Mouse (Mus musculus): ENCODE data around the gene Olfr1423. TPM values are rescaled to one million over a fixed set of nuclear protein-coding genes. Genes with fewer than 3 reads are reported as not detected.
"Not testable (repeated sequence)": the region's sequence is repeated elsewhere in the genome, so short reads cannot be mapped to it uniquely, and the experiment has no call there.

The Olfr1423 gene
- total RNA-seq (2014; rRNA removed) (not detected in 2 replicates), polyA plus RNA-seq (2015; fragmentation: Nextera tagmentation; extraction: Ambion mirVana) (not detected in 2 replicates)

DNA sequence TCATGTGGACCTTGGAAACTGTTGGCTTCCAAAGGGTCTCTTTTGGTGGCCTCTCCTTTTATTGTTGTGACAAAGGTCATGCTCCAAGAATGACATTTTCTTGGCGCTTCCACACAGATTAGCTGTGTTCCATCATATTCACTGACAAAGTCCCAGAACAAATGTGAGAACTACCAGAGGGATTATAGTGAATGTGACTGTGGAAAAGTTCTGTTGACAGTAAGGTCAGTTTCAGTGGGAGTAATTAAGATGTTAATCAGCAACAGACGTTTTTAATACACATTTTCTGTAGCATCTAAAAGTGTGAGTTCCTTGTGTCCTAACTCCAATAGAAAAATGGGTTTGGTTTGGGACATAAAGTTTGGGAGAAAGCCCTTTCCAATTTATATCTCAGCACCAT, at the start of gene Olfr1423:
TSS of gene Olfr1423 (minus strand) at position 101 of the 400 bp plus-strand sequence.
- ATAC-seq (ENCODE audit: low FRiP score) (no peak), DNase-seq (ENCODE audit: low spot score) (no peak)
- Histone ChIP-seq H3K4me2 (ENCODE audit: low read depth, low read length, poor library complexity, severe bottlenecking) (no peak within 1 kb of the TSS), H3K27me3 (ENCODE audit: insufficient read depth, low read length) (no peaks in the 10 kb centered on the region), H3K9me3 (ENCODE audit: low read length) (no peaks in the 10 kb centered on the region), H3K36me3 (ENCODE audit: insufficient read depth, low read length) (no peaks in the 10 kb centered on the region), H3K4me1 (ENCODE audit: insufficient read depth, low read length) (no peaks in the 10 kb centered on the region), H3K4me3 (ENCODE audit: low read depth, low read length) (no peak within 1 kb of the TSS), H3K9ac (replicated peaks; ENCODE audit: low read length, poor library complexity, severe bottlenecking) (no peak within 1 kb of the TSS), H3K27ac (ENCODE audit: low read depth, low read length) (no peak within 1 kb of the TSS)
- TF ChIP-seq CTCF (IDR thresholded peaks at IDR 0.05) = no peak
- 62% methylated on average over 2 of the region's 2 CpGs for WGBS

DNA sequence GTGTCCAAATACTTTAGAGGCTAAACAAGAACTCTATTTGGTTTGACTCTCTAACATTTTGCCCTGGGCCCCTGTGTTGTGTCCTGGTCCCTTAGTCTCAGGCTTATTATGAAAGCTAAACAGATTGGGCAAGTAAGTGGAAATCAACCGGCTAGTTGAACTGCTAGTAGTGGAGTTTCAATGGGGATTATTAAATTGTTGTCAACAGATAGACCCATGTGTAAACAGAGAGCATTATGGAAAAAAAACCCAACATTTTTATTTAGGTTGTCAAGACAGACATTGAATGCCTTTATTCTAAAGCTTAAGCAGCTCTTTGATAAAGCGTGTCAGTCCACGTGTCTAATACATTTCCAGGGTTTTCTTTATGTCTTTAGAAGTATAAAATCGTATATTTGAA, 36.5 kb upstream of the Olfr1423 start, which contains the start of gene Olfr1425:
TSS of gene Olfr1425 (minus strand) at position 101 of the 400 bp plus-strand sequence.
- WGBS = 79% methylated on average over 4 of the region's 4 CpGs
- not testable (repeated sequence) for H3K27ac ChIP-seq (ENCODE audit: low read depth, low read length); H3K9ac ChIP-seq (replicated peaks; ENCODE audit: low read length, poor library complexity, severe bottlenecking); H3K4me3 ChIP-seq (ENCODE audit: low read depth, low read length); H3K4me2 ChIP-seq (ENCODE audit: low read depth, low read length, poor library complexity, severe bottlenecking); H3K4me1 ChIP-seq (ENCODE audit: insufficient read depth, low read length); H3K9me3 ChIP-seq (ENCODE audit: low read length); ATAC-seq (ENCODE audit: low FRiP score); H3K27me3 ChIP-seq (ENCODE audit: insufficient read depth, low read length); DNase-seq (ENCODE audit: low spot score); H3K36me3 ChIP-seq (ENCODE audit: insufficient read depth, low read length)

DNA sequence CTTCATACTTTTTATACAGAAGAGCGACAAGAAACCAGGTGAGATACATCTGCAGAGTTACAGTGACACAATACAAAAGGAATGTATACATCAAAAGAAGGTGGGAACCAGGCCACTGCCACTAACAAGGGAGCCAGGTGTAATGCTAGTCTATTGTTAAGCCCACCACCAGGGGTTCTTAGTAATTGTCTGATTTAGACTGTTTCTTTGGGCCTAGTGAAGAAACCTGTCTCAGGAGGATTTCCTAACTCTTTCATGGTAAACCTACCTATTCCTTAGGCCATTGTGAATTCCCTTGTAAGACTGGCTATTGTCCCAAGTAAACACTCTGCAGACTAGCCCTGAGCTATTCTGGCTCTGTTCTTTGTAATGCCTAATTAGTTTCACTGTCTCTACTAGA, 28.4 kb upstream of the Olfr1423 start:
- WGBS = 90% methylated on average over 1 of the region's 1 CpGs
- H3K4me1 ChIP-seq (ENCODE audit: insufficient read depth, low read length); H3K4me3 ChIP-seq (ENCODE audit: low read depth, low read length); H3K9me3 ChIP-seq (ENCODE audit: low read length); ATAC-seq (ENCODE audit: low FRiP score); H3K9ac ChIP-seq (replicated peaks; ENCODE audit: low read length, poor library complexity, severe bottlenecking); H3K27me3 ChIP-seq (ENCODE audit: insufficient read depth, low read length); DNase-seq (ENCODE audit: low spot score); H3K27ac ChIP-seq (ENCODE audit: low read depth, low read length); H3K4me2 ChIP-seq (ENCODE audit: low read depth, low read length, poor library complexity, severe bottlenecking); H3K36me3 ChIP-seq (ENCODE audit: insufficient read depth, low read length): not testable (repeated sequence)

DNA sequence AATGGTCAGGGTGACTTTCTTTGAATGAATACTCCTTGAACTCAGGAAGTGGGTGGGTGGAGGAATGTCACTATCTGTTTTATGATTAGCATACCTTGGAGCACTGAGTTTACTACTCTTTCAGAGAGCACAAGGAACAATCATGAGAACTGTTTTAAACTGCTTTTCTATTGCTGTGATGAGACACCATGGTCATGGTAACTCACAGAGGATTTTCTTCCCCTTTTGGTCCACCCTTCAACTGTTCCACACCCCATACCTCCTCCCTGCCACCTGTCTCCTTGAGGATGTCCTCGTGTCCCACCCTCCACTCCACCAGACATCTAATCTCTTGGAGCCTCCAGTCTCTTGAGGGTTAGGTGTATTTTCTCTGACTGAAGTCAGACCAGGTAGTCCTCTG, 26.7 kb upstream of the Olfr1423 start:
- not testable (repeated sequence) for H3K4me2 ChIP-seq (ENCODE audit: low read depth, low read length, poor library complexity, severe bottlenecking); H3K4me3 ChIP-seq (ENCODE audit: low read depth, low read length); DNase-seq (ENCODE audit: low spot score); H3K27ac ChIP-seq (ENCODE audit: low read depth, low read length); H3K9me3 ChIP-seq (ENCODE audit: low read length); H3K27me3 ChIP-seq (ENCODE audit: insufficient read depth, low read length); H3K9ac ChIP-seq (replicated peaks; ENCODE audit: low read length, poor library complexity, severe bottlenecking); H3K4me1 ChIP-seq (ENCODE audit: insufficient read depth, low read length); ATAC-seq (ENCODE audit: low FRiP score); H3K36me3 ChIP-seq (ENCODE audit: insufficient read depth, low read length)
- 62% methylated on average over 1 of the region's 1 CpGs for WGBS

GRCm38 (mm10) chr19:12062582-12062981, 21.5 kb upstream of the Olfr1423 start, which contains the start of gene Olfr1424:
TSS of gene Olfr1424 (minus strand) at chr19:12062682.
- H3K9ac ChIP-seq (replicated peaks; ENCODE audit: low read length, poor library complexity, severe bottlenecking); H3K4me3 ChIP-seq (ENCODE audit: low read depth, low read length); ATAC-seq (ENCODE audit: low FRiP score); H3K36me3 ChIP-seq (ENCODE audit: insufficient read depth, low read length); H3K4me2 ChIP-seq (ENCODE audit: low read depth, low read length, poor library complexity, severe bottlenecking); H3K27me3 ChIP-seq (ENCODE audit: insufficient read depth, low read length); H3K9me3 ChIP-seq (ENCODE audit: low read length); H3K27ac ChIP-seq (ENCODE audit: low read depth, low read length); DNase-seq (ENCODE audit: low spot score); H3K4me1 ChIP-seq (ENCODE audit: insufficient read depth, low read length): not testable (repeated sequence)
- 94% methylated on average over 1 of the region's 1 CpGs for WGBS

GRCm38 (mm10) chr19:12043163-12043562, 2.0 kb upstream of the Olfr1423 start:
- WGBS = 88% methylated on average over 5 of the region's 5 CpGs
- ATAC-seq (ENCODE audit: low FRiP score) (no peak), DNase-seq (ENCODE audit: low spot score) (no peak)
- Histone ChIP-seq H3K27ac (ENCODE audit: low read depth, low read length) (no peak overlapping the region), H3K4me1 (ENCODE audit: insufficient read depth, low read length) (no peaks in the 10 kb centered on the region), H3K9me3 (ENCODE audit: low read length) (no peaks in the 10 kb centered on the region), H3K27me3 (ENCODE audit: insufficient read depth, low read length) (no peaks in the 10 kb centered on the region), H3K4me3 (ENCODE audit: low read depth, low read length) (no peak overlapping the region), H3K36me3 (ENCODE audit: insufficient read depth, low read length) (no peaks in the 10 kb centered on the region), H3K9ac (replicated peaks; ENCODE audit: low read length, poor library complexity, severe bottlenecking) (no peak overlapping the region), H3K4me2 (ENCODE audit: low read depth, low read length, poor library complexity, severe bottlenecking) (no peak overlapping the region)
- no peak for TF ChIP-seq CTCF (IDR thresholded peaks at IDR 0.05)

All from midbrain, postnatal 0 days (tissue).